Mouse (Mus musculus) lung, postnatal 4 days (tissue): Measurements from ENCODE around the gene Pigf.
A peak's percentile ranks its signal among the peaks of the same experiment; 100 is the strongest.

Source experiments
- DNase-seq, 2 experiments: peaks; one replicate each; pipeline ENCODE4 v3.0.0; 2021

Pigf gene

GRCm38 (mm10) chr17:86967048-86967447 is 58.2 kb downstream of the Pigf start:
- no peak for DNase-seq

GRCm38 (mm10) chr17:86966040-86966439 is 59.2 kb downstream of the Pigf start:
- DNase-seq = no peak

GRCm38 (mm10) chr17:86965121-86965520 is 60.1 kb downstream of the Pigf start:
- DNase-seq = no peak

GRCm38 (mm10) chr17:86964502-86964901 is 60.7 kb downstream of the Pigf start:
- peak; percentile 83 to 90 for DNase-seq

GRCm38 (mm10) chr17:86964041-86964440 is 61.2 kb downstream of the Pigf start:
- DNase-seq = no peak

GRCm38 (mm10) chr17:86963586-86963902 is 61.7 kb downstream of the Pigf start:
- DNase-seq = peak in 1 of 2 experiments; percentile 52

GRCm38 (mm10) chr17:86962894-86963585 is 62.2 kb downstream of the Pigf start, which contains the start of gene Rhoq:
Rhoq (plus strand) TSS chr17:86963082.
- DNase-seq = peak; percentile 91 to 96

GRCm38 (mm10) chr17:86962297-86962893 is 62.8 kb downstream of the Pigf start:
- DNase-seq = peak; percentile 91 to 92

GRCm38 (mm10) chr17:86961301-86961841 is 63.8 kb downstream of the Pigf start:
- DNase-seq = peak; percentile 42 to 51

GRCm38 (mm10) chr17:86957968-86958367 is 67.2 kb downstream of the Pigf start:
- no peak for DNase-seq

- no peak for DNase-seq
Measured at GRCm38 (mm10) chr17:86957239-86957638, 68.0 kb downstream of the Pigf start.

GRCm38 (mm10) chr17:86948801-86949200 is 76.4 kb downstream of the Pigf start:
- DNase-seq = no peak

GRCm38 (mm10) chr17:86947840-86948796 is 77.1 kb downstream of the Pigf start, which contains the start of gene Atp6v1e2:
Atp6v1e2 (minus strand) TSS chr17:86947897.
- DNase-seq = no peak
